18 mouse cellular contexts compared by ENCODE assay signal in the genomic region with DNA sequence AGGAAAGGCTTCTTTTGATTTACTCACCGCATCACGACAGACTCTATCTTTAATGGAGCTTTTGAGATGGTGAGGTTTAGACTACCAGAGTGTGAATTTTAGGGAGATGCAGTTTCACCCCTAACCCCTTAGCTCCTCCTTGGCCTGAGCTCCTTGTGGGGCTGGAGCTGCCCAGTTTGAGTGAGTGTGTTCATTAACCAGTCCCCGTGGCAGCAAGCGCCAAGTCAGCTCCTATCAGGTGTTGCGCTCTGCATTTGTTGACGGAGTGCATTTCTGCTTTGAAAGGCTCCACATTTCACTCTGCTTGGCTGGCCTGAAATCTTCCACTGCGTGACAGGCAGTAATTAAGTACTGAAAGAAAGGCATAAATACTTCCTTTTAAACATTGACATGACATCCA.
DNase-seq lines count a peak whose midpoint lies in the region; ATAC-seq and TF ChIP-seq lines count a peak whose summit lies in the region.
"Had no signal": no experiment of that assay in that cellular context is flagged by ENCODE, and none has a peak within 500 bp of the region (broad histone marks: within the 10 kb centered on the region; RNA-seq: fewer than 3 reads in every experiment).

No protein-coding gene starts in this region.

- H3K36me3 ChIP-seq in heart, embryonic 13.5 days = no peaks in the 10 kb centered on the region
- H3K36me3 ChIP-seq in embryonic facial prominence, embryonic 10.5 days (replicated peaks) = no peaks in the 10 kb centered on the region
- H3K36me3 ChIP-seq in kidney, postnatal 0 days (ENCODE audit: insufficient read depth, low read length) = no peaks in the 10 kb centered on the region
- H3K36me3 ChIP-seq: embryonic facial prominence, embryonic 13.5 days; hindbrain, embryonic 12.5 days; limb, embryonic 12.5 days; liver, embryonic 15.5 days; midbrain, embryonic 13.5 days had no signal

- no peaks in the 10 kb centered on the region for H3K9me3 ChIP-seq in heart, embryonic 13.5 days
- H3K9me3 ChIP-seq in embryonic facial prominence, embryonic 10.5 days = no peaks in the 10 kb centered on the region
- no peaks in the 10 kb centered on the region for H3K9me3 ChIP-seq in kidney, postnatal 0 days (replicated peaks; ENCODE audit: low read length)
- H3K9me3 ChIP-seq: embryonic facial prominence, embryonic 13.5 days; hindbrain, embryonic 12.5 days; limb, embryonic 12.5 days; liver, embryonic 15.5 days; midbrain, embryonic 13.5 days had no signal

- ATAC-seq in heart, embryonic 13.5 days (ENCODE audit: extremely low read depth, insufficient number of reproducible peaks, low FRiP score, low TSS enrichment) = no peak
- ATAC-seq in kidney, postnatal 0 days (replicated peaks; ENCODE audit: low FRiP score, low read depth) = no peak
- ATAC-seq in megakaryocyte progenitor cell, adult 5-6 weeks (replicated peaks; ENCODE audit: poor library complexity) = no peak
- ATAC-seq: activated CD4-positive, CD25-positive, alpha-beta regulatory T cell, adult 4 months; midbrain, embryonic 13.5 days had no signal

- WGBS in heart, embryonic 13.5 days = 38% methylated on average over 7 of the region's 7 CpGs
- 45% methylated on average over 7 of the region's 7 CpGs for WGBS in embryonic facial prominence, embryonic 10.5 days
- WGBS in kidney, postnatal 0 days = 31% methylated on average over 7 of the region's 7 CpGs

- H3K27ac ChIP-seq in heart, embryonic 13.5 days (replicated peaks) = no peak overlapping the region
- no peak overlapping the region for H3K27ac ChIP-seq in embryonic facial prominence, embryonic 10.5 days (replicated peaks)
- no peak overlapping the region for H3K27ac ChIP-seq in kidney, postnatal 0 days
- H3K27ac ChIP-seq: embryonic facial prominence, embryonic 13.5 days; hindbrain, embryonic 12.5 days; limb, embryonic 12.5 days; liver, embryonic 15.5 days; midbrain, embryonic 13.5 days had no signal

- H3K4me1 ChIP-seq in heart, embryonic 13.5 days = peaks cover 22% of the 10 kb centered on the region
- peaks cover 27% of the 10 kb centered on the region for H3K4me1 ChIP-seq in embryonic facial prominence, embryonic 10.5 days
- no peaks in the 10 kb centered on the region for H3K4me1 ChIP-seq in kidney, postnatal 0 days (replicated peaks; ENCODE audit: insufficient read depth, low read length)
- H3K4me1 ChIP-seq: hindbrain, embryonic 12.5 days; liver, embryonic 15.5 days had no signal

- DNase-seq in heart, postnatal 36 days = no peak
- peak; percentile 21 for DNase-seq in embryonic facial prominence, embryonic 10.5 days (ENCODE audit: low spot score)
- peak; percentile 35 for DNase-seq in forelimb bud, embryonic 11.5 days (ENCODE audit: low read depth, low spot score)
- DNase-seq in kidney, postnatal 0 days (ENCODE audit: low spot score) = peak; percentile 18
- DNase-seq in adrenal gland, postnatal 25 days = no peak
- no peak for DNase-seq in gastrocnemius, postnatal 36 days
- DNase-seq: cerebellum, postnatal 25 days; gastrocnemius, postnatal 14 days; right cerebral cortex, postnatal 14 days; thymus, adult 18-20 months had no signal

- peaks cover 71% of the 10 kb centered on the region for H3K27me3 ChIP-seq in heart, embryonic 13.5 days (replicated peaks)
- peaks cover 58% of the 10 kb centered on the region for H3K27me3 ChIP-seq in embryonic facial prominence, embryonic 10.5 days (replicated peaks; ENCODE audit: low read depth, poor library complexity, severe bottlenecking)
- no peaks in the 10 kb centered on the region for H3K27me3 ChIP-seq in kidney, postnatal 0 days (ENCODE audit: insufficient read depth, low read length)

- no peak overlapping the region for H3K9ac ChIP-seq in heart, embryonic 13.5 days
- H3K9ac ChIP-seq in kidney, postnatal 0 days (ENCODE audit: low read depth, low read length) = no peak overlapping the region
- H3K9ac ChIP-seq: embryonic facial prominence, embryonic 13.5 days; hindbrain, embryonic 12.5 days; limb, embryonic 12.5 days; liver, embryonic 15.5 days; midbrain, embryonic 13.5 days had no signal

- no peak overlapping the region for H3K4me3 ChIP-seq in heart, embryonic 13.5 days
- no peak overlapping the region for H3K4me3 ChIP-seq in embryonic facial prominence, embryonic 10.5 days
- H3K4me3 ChIP-seq in kidney, postnatal 0 days (replicated peaks; ENCODE audit: low read depth, low read length) = no peak overlapping the region
- H3K4me3 ChIP-seq: embryonic facial prominence, embryonic 13.5 days; hindbrain, embryonic 12.5 days; limb, embryonic 12.5 days; liver, embryonic 15.5 days; midbrain, embryonic 13.5 days had no signal

- intact Hi-C loops in heart, postnatal 36 days (cut with DNase I) = loop anchor here (2.0 to 5.0 kb wide), 2 partner anchors 1090 to 1317 kb away; a partner anchor contains a TSS
- intact Hi-C loops in gastrocnemius, postnatal 36 days (cut with DNase I) = loop anchor here (5.0 kb wide), 1 partner anchor 1320 kb away; no protein-coding TSS in a partner anchor

- no peak for TF ChIP-seq CTCF in kidney, postnatal 0 days (IDR thresholded peaks at IDR 0.05; ENCODE audit: low read depth)

- 0 out of 2 replicates have a peak overlapping the region, but pooled peaks have one; percentile 64 for H3K4me2 ChIP-seq in heart, embryonic 13.5 days
- no peak overlapping the region for H3K4me2 ChIP-seq in kidney, postnatal 0 days (ENCODE audit: low read length)
- H3K4me2 ChIP-seq: embryonic facial prominence, embryonic 13.5 days; hindbrain, embryonic 12.5 days; limb, embryonic 12.5 days; liver, embryonic 15.5 days; midbrain, embryonic 13.5 days had no signal

Comparison
In these comparisons a context has a peak if more than half of its experiments do, and no peak if none do; other contexts are left out.
1. DNase-seq: peak in embryonic facial prominence, embryonic 10.5 days (single experiment), forelimb bud, embryonic 11.5 days (single experiment) and kidney, postnatal 0 days (single experiment); none in heart, postnatal 36 days (0 of 2), adrenal gland, postnatal 25 days (single experiment) and gastrocnemius, postnatal 36 days (0 of 2).